Mouse (Mus musculus): Measurements from ENCODE around the gene Olfr609. TPM values are rescaled to one million over a fixed set of nuclear protein-coding genes. Genes with fewer than 3 reads are reported as not detected.
"Not testable (repeated sequence)": the region's sequence is repeated elsewhere in the genome, so short reads cannot be mapped to it uniquely, and the experiment has no call there.

The Olfr609 gene
- total RNA-seq (2021), result not detected
- long read RNA-seq, experiment 1, result 0 reads
- long read RNA-seq, experiment 2, result 0 reads

DNA sequence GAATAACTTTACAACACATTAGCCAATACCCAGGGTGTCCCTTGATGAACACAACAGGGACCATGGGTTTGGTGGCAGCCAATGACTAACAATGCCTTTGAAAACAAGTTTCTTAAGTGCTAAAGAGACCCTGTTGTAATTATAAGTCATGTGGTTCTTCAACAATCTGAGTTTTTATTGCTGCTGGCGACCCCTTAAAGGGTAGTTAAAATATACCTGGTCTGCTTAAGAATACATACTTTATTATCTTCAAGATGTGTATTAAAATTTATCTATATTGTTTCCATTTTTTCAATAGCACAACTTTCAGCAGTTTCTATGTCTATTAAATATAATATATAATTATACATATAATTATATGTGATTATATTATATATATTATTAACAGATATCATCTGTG is at the start of gene Olfr609:
TSS of gene Olfr609 (minus strand) at position 101 of the 400 bp plus-strand sequence.
- DNase-seq (ENCODE audit: low spot score in 2 of 2), result no peak

GRCm38 (mm10) chr7:103542617-103543016 is 44.8 kb upstream of the Olfr609 start, which contains the start of gene Olfr612:
Olfr612 (minus strand) TSS chr7:103542717.
- not testable (repeated sequence) for DNase-seq (ENCODE audit: low spot score in 2 of 2)

DNA sequence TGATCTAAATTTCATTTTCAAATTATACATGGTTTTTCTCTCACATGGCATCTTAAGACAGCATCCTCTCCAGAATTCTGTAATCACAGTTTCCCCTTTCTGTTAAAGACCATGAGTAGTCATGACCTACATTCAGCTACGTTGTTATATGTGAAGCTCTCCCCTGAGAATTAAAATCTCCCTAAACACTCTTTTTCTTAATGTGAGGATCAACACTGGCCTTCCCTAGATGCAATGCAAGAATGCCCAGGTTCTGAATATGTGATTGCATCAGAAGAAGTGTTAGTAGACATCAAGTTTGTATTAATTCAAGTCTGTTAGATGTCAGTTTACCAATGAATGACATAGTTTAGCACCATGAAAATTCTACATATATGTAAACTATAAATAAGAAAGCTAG is 22.9 kb upstream of the Olfr609 start, which contains the start of gene Olfr611:
TSS of gene Olfr611 (minus strand) at position 101 of the 400 bp plus-strand sequence.
- not testable (repeated sequence) for DNase-seq (ENCODE audit: low spot score in 2 of 2)

- DNase-seq (ENCODE audit: low spot score in 2 of 2), result no peak
These were observed 14.2 kb upstream of the Olfr609 start, which contains the start of gene Olfr610 for GRCm38 (mm10) chr7:103512022-103512421. Olfr610 (minus strand) TSS chr7:103512122.

- DNase-seq (ENCODE audit: low spot score in 2 of 2), result not testable (repeated sequence)
These were observed 20.8 kb downstream of the Olfr609 start for GRCm38 (mm10) chr7:103477106-103477505.

DNA sequence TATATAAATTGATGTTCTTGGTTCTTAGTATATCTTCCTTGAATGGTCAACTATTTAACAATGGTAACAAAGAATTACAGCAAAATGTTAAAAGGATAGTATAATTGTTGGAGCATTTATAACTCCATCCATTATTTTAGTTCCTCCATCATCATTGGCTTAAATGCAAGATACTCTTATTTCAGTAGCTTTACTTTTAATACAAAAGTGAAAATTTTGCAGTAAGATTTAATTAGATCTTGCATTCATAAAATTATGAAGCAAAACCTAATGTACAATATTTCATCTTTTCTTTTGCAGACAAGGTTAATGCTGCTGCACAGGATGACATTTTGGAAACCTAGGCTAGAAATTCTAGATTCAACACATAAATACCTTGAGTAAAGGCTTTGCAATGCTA is 28.3 kb downstream of the Olfr609 start, which contains the start of gene Olfr608:
TSS of gene Olfr608 (plus strand) at position 301 of the 400 bp plus-strand sequence.
- no peak for DNase-seq (ENCODE audit: low spot score in 2 of 2)

DNA sequence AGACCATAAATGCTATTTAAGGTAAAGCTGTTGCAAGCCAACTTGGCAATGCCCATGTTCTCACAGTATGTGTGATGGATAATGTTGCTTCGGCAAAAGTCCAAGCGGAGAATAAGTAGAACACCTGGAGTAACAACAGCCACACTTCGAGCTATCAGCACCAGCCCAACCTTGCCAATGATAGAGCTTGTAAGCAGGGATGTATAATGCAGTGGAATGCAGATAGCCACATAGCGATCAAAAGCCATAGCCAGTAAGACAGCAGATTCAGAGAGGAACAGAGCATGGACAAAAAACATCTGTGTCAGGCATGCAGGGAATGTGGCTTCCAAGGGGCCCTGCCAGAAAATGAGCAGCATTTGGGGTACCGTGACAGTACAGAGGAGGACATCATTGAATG is 37.3 kb downstream of the Olfr609 start:
- DNase-seq (ENCODE audit: low spot score in 2 of 2), result no peak

DNA sequence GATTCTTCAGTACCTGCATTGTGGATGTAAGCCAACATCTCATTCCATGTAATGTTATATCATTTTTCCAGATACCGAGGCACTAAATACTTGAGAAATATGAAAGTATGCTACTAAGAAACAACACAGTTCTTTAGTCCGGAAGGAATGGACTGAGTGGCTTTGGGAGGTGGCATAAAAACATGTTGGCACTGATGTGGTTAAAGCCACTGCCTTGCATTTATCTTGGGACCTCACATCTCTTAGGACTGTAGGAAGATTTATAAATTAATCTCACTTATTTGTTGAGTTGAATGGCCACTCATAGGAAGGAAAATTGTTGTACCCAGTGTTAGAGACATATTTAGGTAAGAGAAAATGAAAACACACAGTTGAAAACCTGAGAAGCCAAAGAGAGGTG is 49.1 kb downstream of the Olfr609 start, which contains the start of gene Olfr606:
TSS of gene Olfr606 (plus strand) at position 301 of the 400 bp plus-strand sequence.
- no peak for DNase-seq (ENCODE audit: low spot score in 2 of 2)

GRCm38 (mm10) chr7:103445339-103445738 is 52.5 kb downstream of the Olfr609 start, which contains the start of gene Olfr605:
Olfr605 (minus strand) TSS chr7:103445439.
- DNase-seq (ENCODE audit: low spot score in 2 of 2), result no peak

Other genes with a start within 250 kb of the Olfr609 start
- not detected for gene Usp17ld, start 245.6 kb downstream of the Olfr609 start, total RNA-seq (2021)
- not detected for gene Olfr596, start 192.4 kb downstream of the Olfr609 start, total RNA-seq (2021)
- gene Olfr597, start 181.7 kb downstream of the Olfr609 start, total RNA-seq (2021), result not detected
- not detected for gene Olfr598, start 174.5 kb downstream of the Olfr609 start, total RNA-seq (2021)
- gene Olfr599, start 162.1 kb downstream of the Olfr609 start, total RNA-seq (2021), result not detected
- not detected for gene Olfr600, start 148.4 kb downstream of the Olfr609 start, total RNA-seq (2021)
- gene Olfr601, start 135.4 kb downstream of the Olfr609 start, total RNA-seq (2021), result not detected
- gene Olfr603, start 111.9 kb downstream of the Olfr609 start, total RNA-seq (2021), result not detected
- gene Usp17lc, start 83.0 kb downstream of the Olfr609 start, total RNA-seq (2021), result not detected
- gene Olfr605, start 52.6 kb downstream of the Olfr609 start, total RNA-seq (2021), result not detected
- gene Olfr606, start 49.0 kb downstream of the Olfr609 start, total RNA-seq (2021), result not detected
- not detected for gene Olfr607, start 33.9 kb downstream of the Olfr609 start, total RNA-seq (2021)
- gene Olfr608, start 28.2 kb downstream of the Olfr609 start, total RNA-seq (2021), result not detected
- not detected for gene Olfr610, start 14.1 kb upstream of the Olfr609 start, total RNA-seq (2021)
- not detected for gene Olfr611, start 22.8 kb upstream of the Olfr609 start, total RNA-seq (2021)
- gene Olfr612, start 44.7 kb upstream of the Olfr609 start, total RNA-seq (2021), result not detected
- not detected for gene Olfr613, start 50.0 kb upstream of the Olfr609 start, total RNA-seq (2021)
- gene Olfr615, start 58.0 kb upstream of the Olfr609 start, total RNA-seq (2021), result not detected
- gene Olfr616, start 71.1 kb upstream of the Olfr609 start, total RNA-seq (2021), result not detected
- not detected for gene Olfr617, start 75.0 kb upstream of the Olfr609 start, total RNA-seq (2021)
- gene Olfr618, start 92.0 kb upstream of the Olfr609 start, total RNA-seq (2021), result not detected
- not detected for gene Olfr619, start 102.5 kb upstream of the Olfr609 start, total RNA-seq (2021)
- gene Olfr620, start 114.5 kb upstream of the Olfr609 start, total RNA-seq (2021), result not detected
- gene Olfr622, start 144.6 kb upstream of the Olfr609 start, total RNA-seq (2021), result not detected
- gene Olfr623, start 165.6 kb upstream of the Olfr609 start, total RNA-seq (2021), result not detected
- not detected for gene Olfr624, start 173.1 kb upstream of the Olfr609 start, total RNA-seq (2021)
- not detected for gene Olfr625-ps1, start 184.7 kb upstream of the Olfr609 start, total RNA-seq (2021)
- gene Olfr243, start 216.6 kb upstream of the Olfr609 start, total RNA-seq (2021), result not detected
- gene Olfr628, start 232.3 kb upstream of the Olfr609 start, total RNA-seq (2021), result not detected
- gene Olfr629, start 246.9 kb upstream of the Olfr609 start, total RNA-seq (2021), result not detected